Mouse (Mus musculus) megakaryocyte, embryonic 14.5 days (primary cell): ENCODE data around the gene Igfbp3.

Source experiments
- FLI1 ChIP-seq: IDR thresholded peaks from 2 replicates; pipeline ENCODE4 v1.6.1; 2012; ENCODE audit warnings: low read length, inconsistent platforms, mixed read lengths
- GATA1 ChIP-seq: IDR thresholded peaks from 3 replicates; pipeline ENCODE4 v1.6.1; 2012; ENCODE audit warnings: mixed read lengths, low read length, inconsistent platforms, borderline replicate concordance

DNA sequence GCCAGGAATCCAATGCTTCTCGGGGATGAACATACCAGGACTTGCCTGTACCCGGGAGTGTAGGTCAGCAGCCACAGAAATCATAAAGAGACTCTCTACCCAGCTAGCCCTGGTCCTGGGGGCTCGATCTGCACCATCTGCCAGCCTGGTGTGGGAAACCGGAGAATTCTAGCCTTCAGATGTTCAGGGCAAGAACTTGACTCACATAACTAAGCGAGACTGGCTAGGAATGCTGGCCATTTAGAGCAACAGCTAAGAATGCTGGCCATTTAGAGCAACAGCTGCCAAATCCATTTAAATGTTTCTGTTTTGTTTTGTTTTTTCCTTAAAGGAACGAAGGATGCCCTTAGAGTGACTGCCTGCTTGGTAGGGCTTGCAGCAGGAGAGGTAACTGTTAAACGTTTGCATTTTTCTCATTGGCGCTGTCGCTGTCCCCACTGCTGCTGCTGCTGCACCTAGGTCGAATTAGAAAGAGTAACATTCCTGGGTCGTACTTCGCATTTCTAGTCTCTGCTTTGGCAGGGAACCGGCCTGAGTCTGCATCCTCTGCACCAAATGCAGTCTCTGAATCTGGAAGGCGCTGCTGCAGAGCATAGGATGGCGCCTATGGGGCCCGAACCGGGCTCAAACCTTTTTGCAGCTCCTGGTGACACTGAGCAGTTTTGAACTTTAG lies 1.5 kb downstream of the Igfbp3 start:
- TF ChIP-seq GATA1 (no peak), FLI1 (no peak)
